Mouse (Mus musculus) limb, embryonic 15.5 days (tissue): ENCODE results near the gene Nenf. TPM values are rescaled to one million over a fixed set of nuclear protein-coding genes. Genes with fewer than 3 reads are reported as not detected.
A peak's percentile ranks its signal among the peaks of the same experiment; 100 is the strongest.

Source experiments
- ATAC-seq: fragments of 200-750 bp; cut with Nextera tagmentation; 2 replicates; pipeline ENCODE4 v1.8.0; 2017; ENCODE audit warnings: low read depth, moderate TSS enrichment; ENCODE audit not compliant: insufficient number of reproducible peaks, low FRiP score, low TSS enrichment
- H3K27ac ChIP-seq: fragments of 300-500 bp; sonication (generic); 2 replicates; pipeline ENCODE4 v1.5.1; 2015; ENCODE audit warnings: moderate library complexity, mild to moderate bottlenecking, inconsistent platforms
- H3K27me3 ChIP-seq: fragments of 300-500 bp; sonication (generic); 2 replicates; pipeline ENCODE4 v1.6.1; 2015; ENCODE audit warnings: inconsistent platforms
- H3K36me3 ChIP-seq: fragments of 300-500 bp; sonication (generic); 2 replicates; pipeline ENCODE4 v1.6.1; 2015; ENCODE audit warnings: inconsistent platforms
- H3K4me1 ChIP-seq: fragments of 300-500 bp; sonication (generic); 2 replicates; pipeline ENCODE4 v1.6.1; 2015; ENCODE audit warnings: inconsistent platforms
- H3K4me2 ChIP-seq: fragments of 300-500 bp; sonication (generic); 2 replicates; pipeline ENCODE4 v1.6.1; 2015; ENCODE audit warnings: mild to moderate bottlenecking, inconsistent platforms
- H3K4me3 ChIP-seq: fragments of 300-500 bp; sonication (generic); 2 replicates; pipeline ENCODE4 v1.5.1; 2015; ENCODE audit warnings: mild to moderate bottlenecking, inconsistent platforms
- H3K9ac ChIP-seq: fragments of 300-500 bp; sonication (generic); 2 replicates; pipeline ENCODE4 v1.6.1; 2015; ENCODE audit warnings: inconsistent platforms
- H3K9me3 ChIP-seq: fragments of 300-500 bp; sonication (generic); 2 replicates; pipeline ENCODE4 v1.6.1; 2016; ENCODE audit warnings: inconsistent platforms
- WGBS: fragments of 180-500 bp; shearing (Covaris S2); methylation state at CpG from one replicate; pipeline ENCODE4 v1.1.7; 2015; 5-methylcytosine and 5-hydroxymethylcytosine counted together
- polyA plus RNA-seq: library from polyadenylated mRNA; unstranded; fragments of >200 nt; fragmentation: Nextera tagmentation; extraction: Ambion mirVana; gene quantifications from 2 replicates; pipeline ENCODE4 v1.2.1, GENCODE M21; 2015

Gene Nenf
- polyA plus RNA-seq, 1 experiment from 2014 or later, result 112 TPM

- no peak overlapping the region for H3K27ac ChIP-seq
- no peaks in the 10 kb centered on the region for H3K36me3 ChIP-seq
- peak; percentile 28; the same call in 1 of the 2 replicates for ATAC-seq
- H3K4me2 ChIP-seq, result no peak overlapping the region
- 70% methylated on average over 14 of the region's 14 CpGs for WGBS
- no peaks in the 10 kb centered on the region for H3K9me3 ChIP-seq
- no peaks in the 10 kb centered on the region for H3K27me3 ChIP-seq
- no peak overlapping the region for H3K9ac ChIP-seq
- no peak overlapping the region for H3K4me3 ChIP-seq
- 0 out of 2 replicates have a peak, but pooled peaks cover 3% of the 10 kb centered on the region for H3K4me1 ChIP-seq
Observed at GRCm38 (mm10) chr1:191277549-191278059, 40.4 kb downstream of the Nenf start.

- Histone ChIP-seq H3K27ac (no peak overlapping the region), H3K9ac (no peak overlapping the region), H3K36me3 (no peaks in the 10 kb centered on the region), H3K4me2 (no peak overlapping the region), H3K4me3 (no peak overlapping the region), H3K4me1 (0 out of 2 replicates have a peak, but pooled peaks cover 3% of the 10 kb centered on the region), H3K27me3 (no peaks in the 10 kb centered on the region), H3K9me3 (no peaks in the 10 kb centered on the region)
- WGBS, result 86% methylated on average over 7 of the region's 7 CpGs
- no peak for ATAC-seq
Observed at GRCm38 (mm10) chr1:191276181-191276580, 41.8 kb downstream of the Nenf start.

DNA sequence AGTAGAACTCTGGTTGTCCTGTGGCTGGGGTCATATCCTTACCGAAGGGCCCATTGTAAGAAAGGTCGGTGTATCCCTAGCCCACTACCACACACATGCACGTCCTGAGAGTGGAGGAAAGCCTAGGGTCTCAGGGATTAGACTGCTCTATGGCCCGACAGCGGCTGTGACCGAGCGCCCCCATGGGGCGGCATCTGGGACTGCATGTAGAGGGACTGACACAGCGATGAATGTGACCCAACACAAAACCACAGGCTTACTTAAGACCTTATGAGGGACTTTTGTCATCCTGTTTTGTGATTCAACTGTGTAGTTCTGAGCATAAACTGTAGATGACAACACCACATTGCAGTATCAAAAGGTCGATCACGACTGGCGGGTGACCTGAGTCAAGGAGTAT is 42.5 kb downstream of the Nenf start:
- 6% methylated on average over 12 of the region's 12 CpGs for WGBS
- H3K4me1 ChIP-seq, result 0 out of 2 replicates have a peak, but pooled peaks cover 3% of the 10 kb centered on the region
- H3K27ac ChIP-seq, result no peak overlapping the region
- H3K4me3 ChIP-seq, result no peak overlapping the region
- no peak overlapping the region for H3K9ac ChIP-seq
- ATAC-seq, result no peak; the same call in 1 of the 2 replicates
- no peaks in the 10 kb centered on the region for H3K9me3 ChIP-seq
- no peaks in the 10 kb centered on the region for H3K27me3 ChIP-seq
- H3K4me2 ChIP-seq, result no peak overlapping the region
- no peaks in the 10 kb centered on the region for H3K36me3 ChIP-seq

GRCm38 (mm10) chr1:191272660-191273059 is 45.3 kb downstream of the Nenf start:
- WGBS, result 83% methylated on average over 3 of the region's 3 CpGs
- no peak overlapping the region for H3K4me3 ChIP-seq
- H3K4me2 ChIP-seq, result no peak overlapping the region
- H3K27ac ChIP-seq, result no peak overlapping the region
- ATAC-seq, result no peak
- no peaks in the 10 kb centered on the region for H3K36me3 ChIP-seq
- no peaks in the 10 kb centered on the region for H3K27me3 ChIP-seq
- no peak overlapping the region for H3K9ac ChIP-seq
- H3K9me3 ChIP-seq, result no peaks in the 10 kb centered on the region
- H3K4me1 ChIP-seq, result peaks cover 11% of the 10 kb centered on the region

- no peak overlapping the region for H3K4me3 ChIP-seq
Observed at GRCm38 (mm10) chr1:191269648-191269952, 48.4 kb downstream of the Nenf start.

GRCm38 (mm10) chr1:191268797-191269647 is 49.0 kb downstream of the Nenf start:
- no peak for ATAC-seq
- 59% methylated on average over 5 of the region's 5 CpGs for WGBS
- H3K9me3 ChIP-seq, result no peaks in the 10 kb centered on the region
- peaks cover 8% of the 10 kb centered on the region for H3K4me1 ChIP-seq
- H3K27me3 ChIP-seq, result no peaks in the 10 kb centered on the region
- H3K36me3 ChIP-seq, result no peaks in the 10 kb centered on the region
- H3K27ac ChIP-seq, result no peak overlapping the region
- no peak overlapping the region for H3K9ac ChIP-seq
- H3K4me3 ChIP-seq, result no peak overlapping the region
- no peak overlapping the region for H3K4me2 ChIP-seq

More at GRCm38 (mm10) chr1:191269648-191269952, 48.4 kb downstream of the Nenf start:
- Histone ChIP-seq H3K4me2 (no peak overlapping the region), H3K27ac (no peak overlapping the region), H3K9me3 (no peaks in the 10 kb centered on the region), H3K4me1 (peaks cover 8% of the 10 kb centered on the region), H3K36me3 (no peaks in the 10 kb centered on the region), H3K27me3 (no peaks in the 10 kb centered on the region), H3K9ac (no peak overlapping the region)
- ATAC-seq, result no peak
- WGBS, result 46% methylated on average over 8 of the region's 8 CpGs

DNA sequence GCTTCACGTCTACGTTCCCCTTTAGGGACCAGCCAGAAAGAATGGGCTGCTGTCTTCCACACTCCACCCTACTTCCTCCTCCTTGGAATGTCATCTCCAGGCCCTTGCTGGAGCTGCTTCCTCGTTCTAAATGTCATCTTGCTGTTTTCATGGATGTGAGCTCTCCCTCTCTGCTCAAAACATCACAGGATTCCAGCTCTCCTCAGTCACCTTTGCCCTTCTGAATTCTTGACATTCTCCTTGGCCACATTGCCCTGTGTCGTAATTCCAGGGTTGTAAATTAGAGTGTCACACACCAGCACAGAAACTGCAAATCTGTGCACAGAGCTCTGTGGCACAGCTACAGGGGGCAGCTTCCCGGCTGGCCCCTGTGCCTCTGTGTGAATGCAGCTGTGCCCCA is 50.1 kb downstream of the Nenf start:
- no peaks in the 10 kb centered on the region for H3K9me3 ChIP-seq
- no peak overlapping the region for H3K4me2 ChIP-seq
- no peak for ATAC-seq

GRCm38 (mm10) chr1:191267162-191267561 is 50.8 kb downstream of the Nenf start:
- no peak for ATAC-seq

More for the DNA sequence above, 50.1 kb downstream of the Nenf start:
- Histone ChIP-seq H3K27ac (no peak overlapping the region), H3K4me1 (peaks cover 8% of the 10 kb centered on the region), H3K4me3 (no peak overlapping the region), H3K36me3 (no peaks in the 10 kb centered on the region), H3K27me3 (no peaks in the 10 kb centered on the region), H3K9ac (no peak overlapping the region)
- WGBS, result 18% methylated on average over 5 of the region's 5 CpGs

DNA sequence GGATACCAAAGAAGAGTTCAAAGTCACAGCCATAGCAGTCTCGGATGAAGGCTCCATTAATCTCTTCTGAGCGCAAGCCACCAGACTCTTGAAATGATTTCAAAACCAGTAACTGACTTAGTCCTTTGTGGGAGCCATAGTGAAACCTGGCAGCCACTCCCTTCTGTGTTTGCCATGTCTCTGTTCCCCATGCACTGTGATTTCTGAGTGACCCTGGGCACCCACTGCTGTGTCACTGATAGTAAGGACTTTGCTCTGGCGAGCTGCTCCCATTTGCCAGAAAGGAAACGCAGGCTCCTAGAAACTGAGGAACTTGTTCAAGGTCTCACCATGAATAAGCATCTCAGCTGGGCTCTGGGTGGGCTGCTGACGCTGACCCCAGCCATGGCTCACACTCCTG is 54.5 kb downstream of the Nenf start:
- Histone ChIP-seq H3K9me3 (no peaks in the 10 kb centered on the region), H3K27ac (no peak overlapping the region), H3K4me3 (no peak overlapping the region), H3K36me3 (no peaks in the 10 kb centered on the region), H3K9ac (no peak overlapping the region), H3K4me1 (peaks cover 5% of the 10 kb centered on the region; the same call in 1 of the 2 replicates), H3K4me2 (no peak overlapping the region), H3K27me3 (no peaks in the 10 kb centered on the region)
- WGBS, result 85% methylated on average over 5 of the region's 5 CpGs
- no peak for ATAC-seq

More at GRCm38 (mm10) chr1:191267162-191267561, 50.8 kb downstream of the Nenf start:
- no peaks in the 10 kb centered on the region for H3K9me3 ChIP-seq
- no peak overlapping the region for H3K4me2 ChIP-seq
- H3K4me1 ChIP-seq, result peaks cover 8% of the 10 kb centered on the region
- H3K27ac ChIP-seq, result no peak overlapping the region
- no peak overlapping the region for H3K9ac ChIP-seq
- H3K36me3 ChIP-seq, result no peaks in the 10 kb centered on the region
- H3K27me3 ChIP-seq, result no peaks in the 10 kb centered on the region
- H3K4me3 ChIP-seq, result no peak overlapping the region
- 69% methylated on average over 5 of the region's 5 CpGs for WGBS

DNA sequence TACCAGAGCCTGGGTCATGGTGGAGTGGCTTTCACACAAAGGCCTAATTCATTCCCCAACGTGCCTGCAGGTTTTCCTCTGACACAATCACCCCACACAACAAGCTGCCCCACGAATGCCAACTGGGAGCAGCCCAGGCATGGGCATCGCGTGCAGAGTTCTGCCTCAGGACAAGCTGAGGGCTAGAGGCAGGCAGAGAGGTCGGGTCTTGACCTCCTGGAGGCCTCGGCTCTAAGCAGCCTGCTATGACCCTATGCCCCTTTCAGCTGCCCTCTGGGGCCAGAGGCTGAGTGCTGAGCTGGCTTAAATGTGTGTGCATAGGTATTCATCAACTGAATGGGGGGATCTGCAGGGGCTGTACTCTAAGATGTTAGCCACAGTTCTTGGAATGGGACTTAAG is 56.1 kb downstream of the Nenf start:
- 24% methylated on average over 6 of the region's 6 CpGs for WGBS
- H3K9me3 ChIP-seq, result no peaks in the 10 kb centered on the region
- H3K36me3 ChIP-seq, result no peaks in the 10 kb centered on the region
- H3K4me3 ChIP-seq, result no peak overlapping the region
- H3K9ac ChIP-seq, result no peak overlapping the region
- peaks cover 7% of the 10 kb centered on the region for H3K4me1 ChIP-seq
- no peak overlapping the region for H3K27ac ChIP-seq
- H3K4me2 ChIP-seq, result no peak overlapping the region
- no peaks in the 10 kb centered on the region for H3K27me3 ChIP-seq
- no peak for ATAC-seq

DNA sequence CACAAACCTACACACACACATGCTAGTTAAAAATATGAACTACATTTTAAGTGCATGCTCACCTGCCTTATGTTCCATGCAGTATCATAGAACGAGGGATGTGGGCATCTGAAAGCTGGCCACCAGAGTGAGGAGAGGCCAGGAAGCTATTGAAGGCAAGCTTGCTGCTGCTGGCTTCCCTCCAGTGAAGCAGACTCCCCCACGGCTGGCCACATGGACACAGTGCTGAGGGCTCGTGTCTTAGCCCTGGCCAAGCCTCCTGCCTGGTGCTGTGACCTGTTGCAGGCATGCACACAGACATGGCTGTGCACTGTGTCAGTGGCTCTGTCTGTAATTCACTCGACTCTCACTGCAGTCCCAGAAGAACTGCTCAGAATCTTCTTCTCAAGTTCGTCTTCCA is 58.3 kb downstream of the Nenf start:
- no peaks in the 10 kb centered on the region for H3K27me3 ChIP-seq
- H3K27ac ChIP-seq, result no peak overlapping the region
- H3K9ac ChIP-seq, result no peak overlapping the region
- ATAC-seq, result no peak
- 53% methylated on average over 5 of the region's 5 CpGs for WGBS
- no peak overlapping the region for H3K4me3 ChIP-seq
- peaks cover 7% of the 10 kb centered on the region for H3K4me1 ChIP-seq
- no peaks in the 10 kb centered on the region for H3K36me3 ChIP-seq
- no peaks in the 10 kb centered on the region for H3K9me3 ChIP-seq
- no peak overlapping the region for H3K4me2 ChIP-seq

- ATAC-seq, result no peak
- WGBS, result 20% methylated on average over 7 of the region's 7 CpGs
- no peak overlapping the region for H3K4me3 ChIP-seq
- peaks cover 7% of the 10 kb centered on the region for H3K4me1 ChIP-seq
- no peaks in the 10 kb centered on the region for H3K9me3 ChIP-seq
- H3K4me2 ChIP-seq, result no peak overlapping the region
- no peak overlapping the region for H3K9ac ChIP-seq
- no peaks in the 10 kb centered on the region for H3K36me3 ChIP-seq
- no peaks in the 10 kb centered on the region for H3K27me3 ChIP-seq
- no peak overlapping the region for H3K27ac ChIP-seq
Observed at GRCm38 (mm10) chr1:191259121-191259520, 58.9 kb downstream of the Nenf start.
